Mouse (Mus musculus) forebrain, embryonic 13.5 days (tissue): ENCODE data around the gene Frrs1. TPM values are rescaled to one million over a fixed set of nuclear protein-coding genes. Genes with fewer than 3 reads are reported as not detected.
"Not testable (repeated sequence)": the region's sequence is repeated elsewhere in the genome, so short reads cannot be mapped to it uniquely, and the experiment has no call there.

Source experiments
- ATAC-seq: fragments of 200-750 bp; cut with Nextera tagmentation; 2 replicates; pipeline ENCODE4 v1.8.0; 2017
- H3K27ac ChIP-seq: fragments of 300-500 bp; sonication (generic); 2 replicates; pipeline ENCODE4 v1.5.1; 2015; ENCODE audit warnings: inconsistent platforms, mild to moderate bottlenecking, moderate library complexity
- H3K27me3 ChIP-seq: fragments of 300-500 bp; sonication (generic); 2 replicates; pipeline ENCODE4 v1.6.1; 2015; ENCODE audit warnings: mild to moderate bottlenecking, inconsistent platforms
- H3K36me3 ChIP-seq: fragments of 300-500 bp; sonication (generic); 2 replicates; pipeline ENCODE4 v1.6.1; 2015; ENCODE audit warnings: mild to moderate bottlenecking, inconsistent platforms; ENCODE audit not compliant: poor library complexity, severe bottlenecking
- H3K4me1 ChIP-seq: fragments of 300-500 bp; sonication (generic); 2 replicates; pipeline ENCODE4 v1.6.1; 2015; ENCODE audit warnings: inconsistent platforms
- H3K4me2 ChIP-seq: fragments of 300-500 bp; sonication (generic); 2 replicates; pipeline ENCODE4 v1.6.1; 2015; ENCODE audit warnings: inconsistent platforms, mild to moderate bottlenecking, moderate library complexity
- H3K4me3 ChIP-seq: fragments of 300-500 bp; sonication (generic); 2 replicates; pipeline ENCODE4 v1.5.1; 2015; ENCODE audit warnings: mild to moderate bottlenecking, inconsistent platforms
- H3K9ac ChIP-seq: fragments of 300-500 bp; sonication (generic); 2 replicates; pipeline ENCODE4 v1.6.1; 2015; ENCODE audit warnings: mild to moderate bottlenecking, inconsistent platforms
- H3K9me3 ChIP-seq: fragments of 300-500 bp; sonication (generic); replicated peaks from 2 replicates; pipeline ENCODE4 v1.6.1; 2016; ENCODE audit warnings: inconsistent platforms
- WGBS: fragments of 180-500 bp; shearing (Covaris S2); methylation state at CpG from one replicate; pipeline ENCODE4 v1.1.7; 2015; 5-methylcytosine and 5-hydroxymethylcytosine counted together
- polyA plus RNA-seq: library from polyadenylated mRNA; unstranded; fragments of >200 nt; fragmentation: Nextera tagmentation; extraction: Ambion mirVana; gene quantifications from 2 replicates; pipeline ENCODE4 v1.2.1, GENCODE M21; 2015

Frrs1 gene
- 3.8 and 5.3 TPM in 2 replicates for polyA plus RNA-seq

- Histone ChIP-seq H3K4me3 (no peak within 1 kb of the TSS), H3K27me3 (no peaks in the 10 kb centered on the region), H3K36me3 (no peaks in the 10 kb centered on the region), H3K4me2 (no peak within 1 kb of the TSS), H3K4me1 (peaks cover 4% of the 10 kb centered on the region; the same call in 1 of the 2 replicates), H3K27ac (no peak within 1 kb of the TSS), H3K9me3 (no peaks in the 10 kb centered on the region), H3K9ac (no peak within 1 kb of the TSS)
- ATAC-seq, result no peak
- 90% methylated on average over 9 of the region's 9 CpGs for WGBS
Measured at GRCm38 (mm10) chr3:116858941-116859685, at the start of gene Frrs1. Frrs1 (plus strand) TSS chr3:116859464.

- H3K4me2 ChIP-seq, H3K4me3 ChIP-seq, H3K4me1 ChIP-seq, H3K9ac ChIP-seq, H3K27me3 ChIP-seq, H3K27ac ChIP-seq, H3K9me3 ChIP-seq, ATAC-seq, H3K36me3 ChIP-seq: not testable (repeated sequence)
- 83% methylated on average over 6 of the region's 6 CpGs for WGBS
Measured at GRCm38 (mm10) chr3:116810351-116810750, 48.9 kb upstream of the Frrs1 start.

GRCm38 (mm10) chr3:116812946-116813345, 46.3 kb upstream of the Frrs1 start:
- Histone ChIP-seq H3K36me3 (no peaks in the 10 kb centered on the region), H3K27ac (no peak overlapping the region), H3K27me3 (no peaks in the 10 kb centered on the region), H3K9ac (no peak overlapping the region), H3K4me1 (peaks cover 4% of the 10 kb centered on the region), H3K4me2 (no peak overlapping the region), H3K4me3 (no peak overlapping the region), H3K9me3 (no peaks in the 10 kb centered on the region)
- no peak for ATAC-seq
- WGBS, result 98% methylated on average over 2 of the region's 2 CpGs

- no peak for ATAC-seq
- no peaks in the 10 kb centered on the region for H3K36me3 ChIP-seq
- no peak overlapping the region for H3K4me3 ChIP-seq
- no peak overlapping the region for H3K9ac ChIP-seq
- H3K9me3 ChIP-seq, result no peaks in the 10 kb centered on the region
- WGBS, result 75% methylated on average over 6 of the region's 6 CpGs
- no peaks in the 10 kb centered on the region for H3K4me1 ChIP-seq
- no peak overlapping the region for H3K4me2 ChIP-seq
- no peaks in the 10 kb centered on the region for H3K27me3 ChIP-seq
- no peak overlapping the region for H3K27ac ChIP-seq
Measured at GRCm38 (mm10) chr3:116815305-116815797, 43.9 kb upstream of the Frrs1 start.

GRCm38 (mm10) chr3:116815916-116816315, 43.3 kb upstream of the Frrs1 start:
- no peak for ATAC-seq
- no peak overlapping the region for H3K4me2 ChIP-seq
- no peaks in the 10 kb centered on the region for H3K9me3 ChIP-seq
- no peaks in the 10 kb centered on the region for H3K36me3 ChIP-seq
- no peak overlapping the region for H3K4me3 ChIP-seq
- H3K27ac ChIP-seq, result no peak overlapping the region
- H3K4me1 ChIP-seq, result no peaks in the 10 kb centered on the region
- 55% methylated on average over 4 of the region's 4 CpGs for WGBS
- H3K9ac ChIP-seq, result no peak overlapping the region
- H3K27me3 ChIP-seq, result no peaks in the 10 kb centered on the region

- Histone ChIP-seq H3K36me3 (no peaks in the 10 kb centered on the region), H3K9me3 (no peaks in the 10 kb centered on the region), H3K9ac (no peak overlapping the region), H3K4me1 (no peaks in the 10 kb centered on the region), H3K4me2 (no peak overlapping the region), H3K27ac (no peak overlapping the region), H3K4me3 (no peak overlapping the region), H3K27me3 (no peaks in the 10 kb centered on the region)
- 91% methylated on average over 3 of the region's 3 CpGs for WGBS
- ATAC-seq, result no peak
Measured at GRCm38 (mm10) chr3:116816674-116817215, 42.5 kb upstream of the Frrs1 start.

DNA sequence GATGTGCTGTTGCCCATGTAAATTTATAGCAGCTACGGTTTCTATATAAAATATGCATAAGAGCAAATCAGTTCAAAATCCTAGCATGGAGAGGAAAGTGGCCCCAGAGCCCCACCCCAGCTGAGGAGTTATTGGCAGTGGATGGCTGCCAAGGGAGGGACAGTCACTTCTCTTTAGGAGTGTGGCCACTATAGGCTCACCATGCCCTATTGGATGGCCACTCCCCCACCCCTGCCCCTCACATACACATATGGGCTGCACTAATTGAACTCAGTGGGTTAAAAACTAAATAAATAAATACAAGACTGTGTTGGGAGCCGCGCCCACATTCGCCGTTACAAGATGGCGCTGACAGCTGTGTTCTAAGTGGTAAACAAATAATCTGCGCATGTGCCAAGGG, 42.0 kb upstream of the Frrs1 start:
- H3K36me3 ChIP-seq, result no peaks in the 10 kb centered on the region
- no peaks in the 10 kb centered on the region for H3K9me3 ChIP-seq
- no peak overlapping the region for H3K9ac ChIP-seq
- H3K27ac ChIP-seq, result no peak overlapping the region
- H3K4me3 ChIP-seq, result no peak overlapping the region
- ATAC-seq, result no peak
- no peak overlapping the region for H3K4me2 ChIP-seq
- H3K4me1 ChIP-seq, result no peaks in the 10 kb centered on the region
- 94% methylated on average over 7 of the region's 7 CpGs for WGBS
- no peaks in the 10 kb centered on the region for H3K27me3 ChIP-seq

DNA sequence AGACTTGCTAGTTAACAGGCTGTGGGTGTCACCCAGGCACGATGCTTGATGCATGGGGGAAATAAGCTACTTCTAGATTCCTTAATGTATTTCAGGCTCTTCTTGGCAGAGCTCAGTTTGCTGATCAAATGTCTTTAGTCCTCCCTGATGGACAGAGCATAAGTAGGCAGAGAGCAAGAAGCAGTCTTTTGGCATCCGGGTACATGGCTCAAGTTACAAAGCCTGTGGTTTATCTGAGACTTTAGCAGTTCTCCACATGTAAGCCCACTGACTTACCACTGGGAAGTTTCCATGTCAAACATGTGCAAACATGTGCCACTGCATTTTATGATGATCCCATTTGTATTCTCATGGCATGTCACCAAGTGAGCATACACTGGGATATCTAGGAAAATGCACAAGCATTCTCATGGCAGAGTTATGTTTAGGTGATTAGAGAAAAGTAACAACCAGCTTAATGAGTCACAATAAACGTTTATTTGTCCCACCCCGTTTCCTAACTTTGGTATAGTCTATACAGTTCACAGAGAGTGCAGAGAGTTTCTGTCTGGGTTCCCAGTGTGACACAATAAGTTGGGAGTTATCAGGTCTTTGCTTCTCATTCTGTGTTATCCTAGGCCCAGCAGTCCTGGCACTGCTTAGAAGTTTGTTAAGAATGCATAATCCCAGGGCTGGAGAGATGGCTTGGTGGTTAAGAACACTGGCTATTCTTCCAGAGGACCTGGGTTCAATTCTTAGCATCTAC, 32.6 kb upstream of the Frrs1 start:
- no peak for ATAC-seq
- Histone ChIP-seq H3K36me3 (no peaks in the 10 kb centered on the region), H3K27me3 (no peaks in the 10 kb centered on the region), H3K27ac (no peak overlapping the region), H3K9ac (no peak overlapping the region), H3K9me3 (no peaks in the 10 kb centered on the region), H3K4me2 (no peak overlapping the region), H3K4me1 (no peaks in the 10 kb centered on the region), H3K4me3 (no peak overlapping the region)
- 83% methylated on average over 4 of the region's 4 CpGs for WGBS

DNA sequence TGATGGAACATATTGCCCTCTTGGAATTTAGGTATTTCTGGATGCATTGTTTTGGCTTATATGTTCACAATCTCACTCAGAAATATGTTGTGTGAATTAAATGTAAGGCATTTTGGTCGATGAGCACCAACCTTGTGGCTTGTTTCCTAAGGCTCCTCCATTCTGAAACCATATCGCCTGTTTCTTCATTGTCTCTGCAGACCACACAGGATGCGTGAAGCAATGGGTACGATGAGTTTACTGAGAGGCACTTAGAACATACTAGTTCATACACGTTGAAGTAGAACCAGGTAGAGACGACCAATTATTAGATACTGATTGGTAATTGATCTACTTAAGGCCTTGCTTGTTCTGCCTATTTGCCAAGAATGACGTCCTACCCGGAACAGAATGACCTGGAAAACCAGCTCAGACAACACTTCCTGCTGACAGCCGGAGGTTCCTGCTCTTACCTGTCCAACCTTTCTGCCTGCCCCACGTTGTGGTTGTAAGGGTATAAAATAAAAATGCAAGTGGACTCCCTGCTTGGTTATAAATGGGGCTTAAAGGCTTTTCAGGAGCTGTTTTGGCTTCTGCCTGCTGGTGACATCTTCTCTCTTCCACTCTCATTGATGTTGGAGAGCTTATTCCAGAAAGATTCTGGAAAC, 29.9 kb upstream of the Frrs1 start:
- 86% methylated on average over 10 of the region's 10 CpGs for WGBS
- Histone ChIP-seq H3K4me3 (no peak overlapping the region), H3K4me2 (no peak overlapping the region)

GRCm38 (mm10) chr3:116831324-116831723, 27.9 kb upstream of the Frrs1 start:
- no peak overlapping the region for H3K9ac ChIP-seq
- ATAC-seq, result no peak; the same call in 1 of the 2 replicates
- WGBS, result 68% methylated on average over 5 of the region's 5 CpGs

More for the DNA sequence above, 29.9 kb upstream of the Frrs1 start:
- no peak for ATAC-seq
- Histone ChIP-seq H3K9me3 (no peaks in the 10 kb centered on the region), H3K4me1 (no peaks in the 10 kb centered on the region), H3K27ac (no peak overlapping the region), H3K9ac (no peak overlapping the region), H3K36me3 (no peaks in the 10 kb centered on the region), H3K27me3 (no peaks in the 10 kb centered on the region)

GRCm38 (mm10) chr3:116832526-116833310, 26.5 kb upstream of the Frrs1 start:
- H3K4me3 ChIP-seq, result no peak overlapping the region

More at GRCm38 (mm10) chr3:116831324-116831723, 27.9 kb upstream of the Frrs1 start:
- H3K4me1 ChIP-seq, result 0 out of 2 replicates have a peak, but pooled peaks cover 3% of the 10 kb centered on the region
- H3K4me2 ChIP-seq, result no peak overlapping the region
- H3K36me3 ChIP-seq, result no peaks in the 10 kb centered on the region
- H3K9me3 ChIP-seq, result no peaks in the 10 kb centered on the region
- no peak overlapping the region for H3K4me3 ChIP-seq
- H3K27me3 ChIP-seq, result no peaks in the 10 kb centered on the region
- no peak overlapping the region for H3K27ac ChIP-seq

More at GRCm38 (mm10) chr3:116832526-116833310, 26.5 kb upstream of the Frrs1 start:
- Histone ChIP-seq H3K9ac (no peak overlapping the region), H3K4me2 (no peak overlapping the region), H3K27ac (no peak overlapping the region), H3K4me1 (0 out of 2 replicates have a peak, but pooled peaks cover 3% of the 10 kb centered on the region), H3K27me3 (no peaks in the 10 kb centered on the region), H3K36me3 (no peaks in the 10 kb centered on the region), H3K9me3 (no peaks in the 10 kb centered on the region)
- no peak for ATAC-seq
- WGBS, result 85% methylated on average over 7 of the region's 7 CpGs
